Mouse (Mus musculus) midbrain, embryonic 16.5 days (tissue): Measurements from ENCODE around the gene Grik4. TPM values are rescaled to one million over a fixed set of nuclear protein-coding genes. Genes with fewer than 3 reads are reported as not detected.

Experiments used
- ATAC-seq: fragments of 200-750 bp; cut with Nextera tagmentation; 2 replicates; pipeline ENCODE4 v1.8.0; 2017; ENCODE audit warnings: moderate TSS enrichment
- H3K27ac ChIP-seq: fragments of 300-500 bp; sonication (generic); 2 replicates; pipeline ENCODE4 v1.5.1; 2014; ENCODE audit warnings: mild to moderate bottlenecking, low read length, mixed read lengths
- H3K27me3 ChIP-seq: fragments of 300-500 bp; sonication (generic); 2 replicates; pipeline ENCODE4 v1.6.1; 2014; ENCODE audit warnings: low read depth, low read length, mixed read lengths; ENCODE audit not compliant: control insufficient read depth, insufficient read depth
- H3K36me3 ChIP-seq: fragments of 300-500 bp; sonication (generic); 2 replicates; pipeline ENCODE4 v1.6.1; 2014; ENCODE audit warnings: mild to moderate bottlenecking, low read length, moderate library complexity, mixed read lengths; ENCODE audit not compliant: control insufficient read depth, insufficient read depth
- H3K4me1 ChIP-seq: fragments of 300-500 bp; sonication (generic); 2 replicates; pipeline ENCODE4 v1.6.1; 2014; ENCODE audit warnings: mild to moderate bottlenecking, low read length, mixed read lengths; ENCODE audit not compliant: control insufficient read depth, insufficient read depth
- H3K4me2 ChIP-seq: fragments of 300-500 bp; sonication (generic); 2 replicates; pipeline ENCODE4 v1.6.1; 2014; ENCODE audit warnings: mild to moderate bottlenecking, low read length, mixed read lengths
- H3K4me3 ChIP-seq: fragments of 300-500 bp; sonication (generic); 2 replicates; pipeline ENCODE4 v1.5.1; 2014; ENCODE audit warnings: low read depth, mild to moderate bottlenecking, low read length, moderate library complexity, mixed read lengths
- H3K9ac ChIP-seq: fragments of 300-500 bp; sonication (generic); 2 replicates; pipeline ENCODE4 v1.6.1; 2014; ENCODE audit warnings: low read depth, low read length, mixed read lengths
- H3K9me3 ChIP-seq: fragments of 300-500 bp; sonication (generic); replicated peaks from 2 replicates; pipeline ENCODE4 v1.6.1; 2014; ENCODE audit warnings: mild to moderate bottlenecking, low read length, mixed read lengths; ENCODE audit not compliant: control insufficient read depth, poor library complexity, severe bottlenecking
- WGBS: fragments of 180-500 bp; shearing (Covaris S2); extraction: QIAGEN DNeasy Blood & Tissue Kit; methylation state at CpG from one replicate; pipeline ENCODE4 v1.1.7; 2014; 5-methylcytosine and 5-hydroxymethylcytosine counted together
- polyA plus RNA-seq: library from polyadenylated mRNA; unstranded; fragments of >200 nt; fragmentation: Nextera tagmentation; extraction: Ambion mirVana; gene quantifications from 2 replicates; pipeline ENCODE4 v1.2.1, GENCODE M21; 2015

The Grik4 gene
- polyA plus RNA-seq, 1 experiment from 2014 or later = 11.7 TPM

DNA sequence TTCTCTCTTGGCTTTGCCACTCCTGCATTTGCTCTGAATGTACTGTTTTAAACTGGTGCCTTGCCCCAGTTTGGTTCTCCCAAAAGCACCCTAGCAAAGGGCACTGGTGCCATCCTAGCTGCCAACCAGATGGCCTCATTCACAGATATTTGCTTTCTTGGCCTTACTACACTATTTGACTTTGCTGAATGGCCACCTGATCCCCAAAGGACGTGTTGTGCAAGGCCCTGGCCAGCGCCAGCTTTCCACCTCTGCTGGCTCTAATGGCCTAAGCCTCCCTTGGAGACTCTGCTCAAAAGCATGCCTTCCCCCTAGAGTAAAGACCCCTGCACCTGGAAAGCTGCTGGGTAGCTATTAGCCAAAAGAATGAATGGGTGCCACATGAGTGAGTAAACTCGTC, 194.1 kb downstream of the Grik4 start:
- no peak for ATAC-seq
- 58% methylated on average over 3 of the region's 3 CpGs for WGBS
- H3K27me3 ChIP-seq = no peaks in the 10 kb centered on the region
- H3K36me3 ChIP-seq = no peaks in the 10 kb centered on the region
- H3K9ac ChIP-seq = no peak overlapping the region
- H3K4me3 ChIP-seq = no peak overlapping the region
- H3K9me3 ChIP-seq = no peaks in the 10 kb centered on the region; the same call in 1 of the 2 replicates
- H3K4me1 ChIP-seq = no peaks in the 10 kb centered on the region
- no peak overlapping the region for H3K27ac ChIP-seq
- no peak overlapping the region for H3K4me2 ChIP-seq

DNA sequence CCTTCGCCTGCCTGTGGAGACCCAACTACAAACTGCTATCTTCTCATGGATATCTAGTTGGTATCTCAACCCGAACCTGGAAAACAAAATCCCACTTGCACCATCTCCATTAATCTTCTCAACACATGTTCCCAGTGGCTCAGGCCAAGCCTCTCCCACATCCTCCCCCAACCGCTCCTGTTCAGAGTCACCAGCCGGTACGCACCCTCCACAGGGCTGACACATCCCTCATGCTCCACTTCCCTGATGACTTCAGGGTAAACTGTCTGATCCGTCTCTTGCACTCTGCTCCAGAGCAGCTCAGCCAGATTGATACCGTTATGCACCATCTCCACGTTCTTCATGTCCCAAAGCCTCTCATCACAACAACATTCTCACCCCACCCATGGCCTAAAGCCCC, 198.3 kb downstream of the Grik4 start:
- Histone ChIP-seq H3K9ac (no peak overlapping the region), H3K9me3 (no peaks in the 10 kb centered on the region; the same call in 1 of the 2 replicates), H3K4me3 (no peak overlapping the region), H3K4me2 (no peak overlapping the region), H3K27ac (no peak overlapping the region), H3K36me3 (no peaks in the 10 kb centered on the region), H3K4me1 (no peaks in the 10 kb centered on the region), H3K27me3 (no peaks in the 10 kb centered on the region)
- WGBS = 88% methylated on average over 8 of the region's 8 CpGs
- ATAC-seq = no peak

DNA sequence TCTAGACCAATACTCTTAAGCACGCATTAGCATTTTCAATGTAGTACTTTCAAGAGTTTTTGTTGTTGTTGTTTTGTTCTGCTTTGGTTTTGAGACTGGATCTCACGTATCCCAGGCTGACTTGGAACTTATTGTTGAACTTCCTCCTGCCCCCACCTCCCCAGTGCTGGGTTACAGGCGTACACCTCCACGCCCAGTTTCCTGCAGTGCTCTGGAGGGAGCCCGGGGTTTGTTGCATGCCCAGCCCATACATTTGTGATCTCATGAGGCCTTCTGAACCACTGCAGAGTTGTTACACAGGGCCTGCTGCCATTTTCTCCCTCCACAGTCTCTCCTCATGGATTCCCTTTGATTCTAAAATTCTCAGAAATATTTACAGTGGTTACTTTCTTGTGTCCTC, 201.9 kb downstream of the Grik4 start:
- Histone ChIP-seq H3K9ac (no peak overlapping the region), H3K4me2 (no peak overlapping the region), H3K4me3 (no peak overlapping the region), H3K27me3 (no peaks in the 10 kb centered on the region), H3K36me3 (no peaks in the 10 kb centered on the region), H3K9me3 (no peaks in the 10 kb centered on the region; the same call in 1 of the 2 replicates), H3K27ac (no peak overlapping the region), H3K4me1 (no peaks in the 10 kb centered on the region)
- 85% methylated on average over 5 of the region's 5 CpGs for WGBS
- no peak for ATAC-seq

DNA sequence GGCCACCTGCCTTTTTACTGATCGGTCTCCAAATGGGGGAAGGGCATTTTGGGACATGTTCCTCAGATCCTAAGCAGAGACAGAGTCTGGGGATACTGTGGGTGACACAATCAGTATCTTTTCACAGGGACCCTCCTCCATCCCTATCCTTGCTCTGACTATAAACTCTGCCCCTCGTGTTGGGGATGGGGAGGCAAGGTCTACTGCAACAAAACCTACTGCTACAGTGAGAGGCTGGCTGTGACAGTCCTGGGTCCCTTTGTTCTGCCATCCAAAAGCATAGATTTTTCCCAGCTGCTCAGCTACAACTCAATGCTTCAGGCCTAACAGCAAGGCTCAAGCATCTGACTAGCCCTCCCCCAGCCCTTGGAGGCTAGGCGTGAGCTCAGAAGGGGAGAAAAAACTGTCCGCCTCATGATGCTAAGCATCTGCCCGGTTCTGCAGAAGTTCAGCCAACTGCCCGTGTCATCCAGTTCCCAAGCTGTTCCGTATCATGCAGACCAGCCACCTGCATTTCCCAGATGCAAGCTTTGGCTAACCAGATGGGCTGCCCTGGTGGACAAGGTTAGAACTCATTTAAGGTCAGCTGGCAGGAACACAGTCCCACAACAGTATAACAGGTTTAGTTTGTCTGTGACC, 207.5 kb downstream of the Grik4 start:
- 67% methylated on average over 7 of the region's 7 CpGs for WGBS
- Histone ChIP-seq H3K27ac (no peak overlapping the region), H3K36me3 (no peaks in the 10 kb centered on the region), H3K9me3 (no peaks in the 10 kb centered on the region), H3K4me3 (no peak overlapping the region), H3K9ac (no peak overlapping the region), H3K4me1 (peaks cover 6% of the 10 kb centered on the region; the same call in 1 of the 2 replicates), H3K4me2 (no peak overlapping the region), H3K27me3 (no peaks in the 10 kb centered on the region)
- ATAC-seq = no peak

DNA sequence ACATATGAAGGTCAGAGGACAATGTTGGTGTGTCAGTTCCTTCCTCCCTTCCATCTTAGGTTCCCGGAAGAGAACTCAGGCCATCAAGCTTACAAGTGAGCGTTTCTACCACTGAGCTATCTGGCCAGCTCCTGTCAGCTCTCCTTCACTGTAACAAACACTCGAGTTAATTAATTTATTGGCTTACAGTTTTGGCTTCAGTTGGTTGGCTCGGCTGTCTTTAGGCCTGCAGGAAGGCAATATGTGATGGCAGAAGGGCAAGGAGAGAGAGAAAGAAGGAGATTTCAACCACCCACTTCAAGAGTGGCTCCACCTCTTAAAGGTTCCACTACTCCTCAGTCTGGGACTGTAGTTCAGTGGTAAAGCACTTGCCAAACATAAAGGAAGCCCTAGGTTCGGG, 209.2 kb downstream of the Grik4 start:
- no peaks in the 10 kb centered on the region for H3K36me3 ChIP-seq
- no peaks in the 10 kb centered on the region for H3K9me3 ChIP-seq
- H3K9ac ChIP-seq = no peak overlapping the region
- H3K4me2 ChIP-seq = no peak overlapping the region
- no peaks in the 10 kb centered on the region for H3K27me3 ChIP-seq
- no peak for ATAC-seq
- peaks cover 12% of the 10 kb centered on the region for H3K4me1 ChIP-seq
- no peak overlapping the region for H3K4me3 ChIP-seq
- no peak overlapping the region for H3K27ac ChIP-seq
- 80% methylated on average over 5 of the region's 5 CpGs for WGBS

DNA sequence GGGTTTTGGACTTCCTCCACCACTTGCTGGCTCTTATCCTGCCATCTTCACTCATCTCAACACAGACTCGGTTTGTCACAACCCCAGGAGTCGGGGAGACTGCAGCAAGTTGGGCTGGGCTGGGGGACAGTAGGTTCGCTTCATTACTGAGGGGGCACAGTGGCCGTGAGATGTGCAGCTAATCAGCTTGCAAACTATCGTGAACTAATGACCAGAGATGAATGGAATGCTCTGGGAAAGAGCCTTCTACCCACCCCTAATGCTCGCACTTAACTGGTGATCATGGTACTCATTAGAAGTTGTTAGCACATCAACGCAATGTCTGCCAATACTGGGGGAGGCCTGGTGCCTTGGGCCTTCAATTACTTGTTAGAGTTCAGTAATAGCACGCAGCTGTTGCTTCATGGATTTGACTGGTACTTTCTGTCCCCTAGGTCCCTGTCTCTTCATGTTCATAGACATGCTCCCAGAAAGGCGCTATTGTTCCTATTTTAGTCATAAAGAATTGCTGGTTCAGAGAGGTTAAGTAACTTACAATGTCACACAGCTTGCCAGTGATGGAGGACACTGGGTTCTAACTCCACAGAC, 211.5 kb downstream of the Grik4 start:
- H3K36me3 ChIP-seq = no peaks in the 10 kb centered on the region
- H3K4me3 ChIP-seq = no peak overlapping the region
- no peak overlapping the region for H3K4me2 ChIP-seq
- 82% methylated on average over 9 of the region's 9 CpGs for WGBS
- no peak overlapping the region for H3K9ac ChIP-seq
- no peak overlapping the region for H3K27ac ChIP-seq
- no peaks in the 10 kb centered on the region for H3K9me3 ChIP-seq
- peaks cover 18% of the 10 kb centered on the region for H3K4me1 ChIP-seq
- H3K27me3 ChIP-seq = no peaks in the 10 kb centered on the region
- ATAC-seq = no peak

DNA sequence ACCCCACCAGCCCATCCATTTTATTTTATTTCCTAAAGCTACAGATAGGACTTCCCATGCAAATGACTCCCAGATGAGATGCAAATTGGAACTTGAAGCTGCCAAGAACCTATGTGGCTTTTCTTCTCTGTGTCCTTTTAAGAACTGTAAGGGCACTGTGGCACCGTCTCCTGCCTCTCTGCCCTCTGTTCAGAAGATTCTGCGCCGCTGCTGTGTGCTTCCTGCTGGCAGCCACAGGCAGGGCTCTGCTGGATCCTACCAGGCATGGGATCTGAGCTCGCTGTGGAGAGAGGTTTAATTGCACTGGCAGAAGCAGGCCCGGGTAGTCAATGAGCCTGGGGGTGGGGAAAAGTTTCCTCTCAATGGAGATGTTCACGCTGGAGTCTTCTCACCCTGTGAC, 215.8 kb downstream of the Grik4 start:
- 33% methylated on average over 6 of the region's 6 CpGs for WGBS
- H3K27me3 ChIP-seq = no peaks in the 10 kb centered on the region
- no peak overlapping the region for H3K4me3 ChIP-seq
- ATAC-seq = 0 out of 2 replicates have a peak, but pooled peaks have one; percentile 46
- no peak overlapping the region for H3K4me2 ChIP-seq
- peaks cover 23% of the 10 kb centered on the region for H3K4me1 ChIP-seq
- H3K27ac ChIP-seq = no peak overlapping the region
- H3K9ac ChIP-seq = no peak overlapping the region
- H3K9me3 ChIP-seq = no peaks in the 10 kb centered on the region
- no peaks in the 10 kb centered on the region for H3K36me3 ChIP-seq

DNA sequence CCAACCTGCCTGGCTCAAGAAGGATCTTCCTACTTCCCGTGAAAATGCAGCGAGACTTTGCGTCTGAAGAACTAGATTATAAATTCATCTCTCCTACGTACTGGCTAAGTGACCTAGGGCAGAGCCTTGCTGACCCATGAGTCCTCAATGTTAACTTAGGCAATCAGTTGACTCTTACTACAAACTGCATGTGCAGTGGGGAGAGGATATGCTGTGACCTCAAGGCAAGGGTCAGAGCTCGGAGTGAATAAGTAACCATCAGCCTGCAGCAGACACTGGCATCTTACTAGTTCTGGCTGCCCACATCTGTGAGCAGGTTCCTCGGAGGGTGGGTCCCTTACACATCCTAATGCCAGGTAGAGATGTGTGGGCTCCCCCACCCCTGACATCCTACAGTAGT, 216.6 kb downstream of the Grik4 start:
- no peak overlapping the region for H3K27ac ChIP-seq
- H3K4me2 ChIP-seq = no peak overlapping the region
- H3K4me1 ChIP-seq = peaks cover 27% of the 10 kb centered on the region
- no peaks in the 10 kb centered on the region for H3K36me3 ChIP-seq
- ATAC-seq = no peak
- H3K9me3 ChIP-seq = no peaks in the 10 kb centered on the region
- H3K27me3 ChIP-seq = no peaks in the 10 kb centered on the region
- H3K4me3 ChIP-seq = no peak overlapping the region
- WGBS = 88% methylated on average over 6 of the region's 6 CpGs
- H3K9ac ChIP-seq = no peak overlapping the region

DNA sequence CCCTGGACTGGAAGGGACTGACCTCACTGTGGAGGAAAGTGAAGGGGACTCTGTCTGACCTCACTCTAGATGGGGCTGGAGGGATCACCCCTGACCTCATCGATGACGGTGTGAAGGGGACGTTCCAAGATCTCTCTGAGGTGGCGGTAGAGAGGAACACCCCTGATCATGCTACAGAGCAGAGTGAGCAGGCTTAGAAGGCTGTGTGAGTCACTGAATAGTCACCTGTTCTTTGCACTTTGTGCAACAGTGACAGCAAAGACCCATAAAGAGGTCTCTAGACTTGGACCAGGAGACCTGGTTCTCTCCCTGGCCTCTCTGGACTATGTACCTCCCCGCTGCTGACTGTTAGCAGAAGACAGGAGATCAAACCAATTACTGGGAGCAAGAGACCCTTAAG, 217.1 kb downstream of the Grik4 start:
- Histone ChIP-seq H3K27me3 (no peaks in the 10 kb centered on the region), H3K27ac (no peak overlapping the region), H3K9me3 (no peaks in the 10 kb centered on the region), H3K4me1 (peaks cover 29% of the 10 kb centered on the region), H3K36me3 (no peaks in the 10 kb centered on the region), H3K4me2 (no peak overlapping the region), H3K9ac (no peak overlapping the region), H3K4me3 (no peak overlapping the region)
- ATAC-seq = no peak
- 86% methylated on average over 5 of the region's 5 CpGs for whole genome bisulfite sequencing
